Mouse (Mus musculus) adrenal gland, postnatal 4 days (tissue): Measurements from ENCODE around the gene Vsig10. TPM values are rescaled to one million over a fixed set of nuclear protein-coding genes. Genes with fewer than 3 reads are reported as not detected.

Source experiments
- DNase-seq, 2 experiments: peaks; one replicate each; pipeline ENCODE4 v3.0.0; 2021 to 2022; ENCODE audit warnings: low spot score in 2 of 2, mixed read lengths in 2 of 2
- total RNA-seq, 2 experiments: library from RNA; stranded (reverse); gene quantifications; 2 replicates each; pipeline ENCODE4 v1.2.3; 2021

Vsig10 gene
- total RNA-seq, 2 experiments from 2014 or later, result 48.3 to 51.8 TPM

GRCm38 (mm10) chr5:117354121-117354520 lies 35.2 kb downstream of the Vsig10 start:
- DNase-seq, result no peak

- DNase-seq, result no peak
These were observed 36.9 kb downstream of the Vsig10 start for GRCm38 (mm10) chr5:117355648-117356303.

GRCm38 (mm10) chr5:117356365-117357128 lies 37.7 kb downstream of the Vsig10 start:
- peak; percentile 40 to 61 for DNase-seq

- peak; percentile 75 to 82 for DNase-seq
These were observed 38.2 kb downstream of the Vsig10 start, which contains the start of gene Wsb2 for GRCm38 (mm10) chr5:117357129-117357477. TSS of gene Wsb2 (plus strand) at chr5:117357304.

- peak in 1 of 2 experiments; percentile 31 for DNase-seq
These were observed 38.8 kb downstream of the Vsig10 start for GRCm38 (mm10) chr5:117357478-117358247.

GRCm38 (mm10) chr5:117358248-117358630 lies 39.4 kb downstream of the Vsig10 start:
- no peak for DNase-seq

- DNase-seq, result peak; percentile 65 to 68
These were observed 39.8 kb downstream of the Vsig10 start for GRCm38 (mm10) chr5:117358725-117359124.

- DNase-seq, result no peak
These were observed 40.8 kb downstream of the Vsig10 start for GRCm38 (mm10) chr5:117359497-117360227.

GRCm38 (mm10) chr5:117360228-117360515 lies 41.3 kb downstream of the Vsig10 start:
- DNase-seq, result no peak

- no peak for DNase-seq
These were observed 42.0 kb downstream of the Vsig10 start for GRCm38 (mm10) chr5:117360631-117361541.

GRCm38 (mm10) chr5:117361590-117361989 lies 42.7 kb downstream of the Vsig10 start:
- no peak for DNase-seq

- DNase-seq, result no peak
These were observed 44.3 kb downstream of the Vsig10 start for GRCm38 (mm10) chr5:117363066-117363782.

GRCm38 (mm10) chr5:117364821-117365220 lies 45.9 kb downstream of the Vsig10 start:
- no peak for DNase-seq

- no peak for DNase-seq
These were observed 47.1 kb downstream of the Vsig10 start for GRCm38 (mm10) chr5:117365904-117366561.

GRCm38 (mm10) chr5:117367206-117367605 lies 48.3 kb downstream of the Vsig10 start:
- DNase-seq, result no peak

- DNase-seq, result no peak
These were observed 51.7 kb downstream of the Vsig10 start for GRCm38 (mm10) chr5:117370592-117370991.

GRCm38 (mm10) chr5:117373418-117373817 lies 54.5 kb downstream of the Vsig10 start:
- no peak for DNase-seq

- no peak for DNase-seq
These were observed 55.6 kb downstream of the Vsig10 start for GRCm38 (mm10) chr5:117374372-117375049.
